Mouse (Mus musculus) ES-CJ7 (cell line): ENCODE results near the gene 1700017D01Rik.
"Not testable (repeated sequence)": the region's sequence is repeated elsewhere in the genome, so short reads cannot be mapped to it uniquely, and the experiment has no call there.

Source experiments
- DNase-seq: peaks from one replicate; pipeline ENCODE4 v3.0.0; 2011; ENCODE audit warnings: low read depth, low spot score

Gene 1700017D01Rik

GRCm38 (mm10) chr19:11130776-11131175, at the start of gene 1700017D01Rik:
1700017D01Rik (minus strand) TSS chr19:11130876.
- not testable (repeated sequence) for DNase-seq

GRCm38 (mm10) chr19:11177464-11177863, 46.8 kb upstream of the 1700017D01Rik start:
- DNase-seq: no peak

- DNase-seq: peak; percentile 40
Measured at GRCm38 (mm10) chr19:11165172-11165571, 34.5 kb upstream of the 1700017D01Rik start, which contains the start of gene 1700025F22Rik. 1700025F22Rik (minus strand) TSS chr19:11165320.

GRCm38 (mm10) chr19:11157890-11158289, 27.2 kb upstream of the 1700017D01Rik start:
- DNase-seq: not testable (repeated sequence)

GRCm38 (mm10) chr19:11135336-11135735, 4.7 kb upstream of the 1700017D01Rik start:
- DNase-seq: no peak

GRCm38 (mm10) chr19:11134852-11135251, 4.2 kb upstream of the 1700017D01Rik start:
- DNase-seq: no peak

- no peak for DNase-seq
Measured at GRCm38 (mm10) chr19:11129702-11130101, 974 bp downstream of the 1700017D01Rik start.

- DNase-seq: not testable (repeated sequence)
Measured at GRCm38 (mm10) chr19:11121016-11121420, 9.7 kb downstream of the 1700017D01Rik start.

- no peak for DNase-seq
Measured at GRCm38 (mm10) chr19:11119338-11119737, 11.3 kb downstream of the 1700017D01Rik start.

- no peak for DNase-seq
Measured at GRCm38 (mm10) chr19:11107746-11108145, 22.9 kb downstream of the 1700017D01Rik start.

- no peak for DNase-seq
Measured at GRCm38 (mm10) chr19:11101880-11102279, 28.8 kb downstream of the 1700017D01Rik start.

- no peak for DNase-seq
Measured at GRCm38 (mm10) chr19:11098401-11098800, 32.3 kb downstream of the 1700017D01Rik start.

- DNase-seq: not testable (repeated sequence)
Measured at GRCm38 (mm10) chr19:11092131-11092530, 38.5 kb downstream of the 1700017D01Rik start.

GRCm38 (mm10) chr19:11080934-11081333, 49.7 kb downstream of the 1700017D01Rik start, which contains the start of gene Ms4a8a:
Ms4a8a (minus strand) TSS chr19:11081102.
- DNase-seq: no peak

GRCm38 (mm10) chr19:11070364-11070763, 60.3 kb downstream of the 1700017D01Rik start:
- DNase-seq: no peak

GRCm38 (mm10) chr19:11065202-11065875, 65.3 kb downstream of the 1700017D01Rik start:
- no peak for DNase-seq

GRCm38 (mm10) chr19:11060900-11061299, 69.8 kb downstream of the 1700017D01Rik start:
- no peak for DNase-seq

- DNase-seq: no peak
Measured at GRCm38 (mm10) chr19:11059967-11060366, 70.7 kb downstream of the 1700017D01Rik start.

- not testable (repeated sequence) for DNase-seq
Measured at GRCm38 (mm10) chr19:11055700-11056099, 75.0 kb downstream of the 1700017D01Rik start.

GRCm38 (mm10) chr19:11053277-11053676, 77.4 kb downstream of the 1700017D01Rik start:
- DNase-seq: no peak

- no peak for DNase-seq
Measured at GRCm38 (mm10) chr19:11052877-11053276, 77.8 kb downstream of the 1700017D01Rik start.

GRCm38 (mm10) chr19:11050286-11050685, 80.4 kb downstream of the 1700017D01Rik start:
- DNase-seq: no peak

GRCm38 (mm10) chr19:11049426-11049825, 81.2 kb downstream of the 1700017D01Rik start:
- no peak for DNase-seq
